Mouse (Mus musculus) megakaryocyte-erythroid progenitor cell, adult 5-6 weeks (primary cell): ENCODE measurements around the gene Il27. TPM values are rescaled to one million over a fixed set of nuclear protein-coding genes. Genes with fewer than 3 reads are reported as not detected.

Experiments used
- ATAC-seq: replicated peaks from 2 replicates; pipeline ENCODE4 v1.8.0; 2016; ENCODE audit warnings: mild to moderate bottlenecking, inconsistent platforms; ENCODE audit not compliant: severe bottlenecking, poor library complexity, low FRiP score, low TSS enrichment
- total RNA-seq, 2 experiments: library from RNA; stranded (forward) in 1 of 2; stranded (reverse) in 1 of 2; fragments of 200-1000, 215-1000 nt in 1 of 2; fragments of >200 nt in 1 of 2; fragmentation: Nextera tagmentation in 1 of 2; gene quantifications; 2 replicates each; pipeline ENCODE4 v1.2.3; 2014 to 2017

Gene Il27
- total RNA-seq, 2 experiments from 2014 or later: not detected

- no peak for ATAC-seq
Observed at GRCm38 (mm10) chr7:126612736-126613135, 18.0 kb upstream of the Il27 start.

GRCm38 (mm10) chr7:126607796-126608195, 13.1 kb upstream of the Il27 start:
- no peak for ATAC-seq

GRCm38 (mm10) chr7:126607064-126607463, 12.3 kb upstream of the Il27 start:
- ATAC-seq: no peak

- no peak for ATAC-seq
Observed at GRCm38 (mm10) chr7:126606611-126607010, 11.9 kb upstream of the Il27 start.

- ATAC-seq: no peak
Observed at GRCm38 (mm10) chr7:126602650-126603049, 7.9 kb upstream of the Il27 start.

GRCm38 (mm10) chr7:126601896-126602295, 7.2 kb upstream of the Il27 start:
- no peak for ATAC-seq

GRCm38 (mm10) chr7:126598919-126599318, 4.2 kb upstream of the Il27 start:
- peak; percentile 43 for ATAC-seq

GRCm38 (mm10) chr7:126596414-126596813, 1.7 kb upstream of the Il27 start:
- ATAC-seq: no peak

GRCm38 (mm10) chr7:126595890-126596289, 1.1 kb upstream of the Il27 start:
- no peak for ATAC-seq

GRCm38 (mm10) chr7:126587779-126588178, 7.0 kb downstream of the Il27 start:
- no peak for ATAC-seq

- ATAC-seq: no peak
Observed at GRCm38 (mm10) chr7:126586839-126587238, 7.9 kb downstream of the Il27 start.

GRCm38 (mm10) chr7:126585717-126586116, 9.0 kb downstream of the Il27 start, which contains the start of gene Cln3:
TSS of gene Cln3 (minus strand) at chr7:126585817.
- no peak for ATAC-seq

GRCm38 (mm10) chr7:126584506-126584977, 10.2 kb downstream of the Il27 start, which contains the start of gene Apobr:
TSS of gene Apobr (plus strand) at chr7:126584942.
- no peak for ATAC-seq

GRCm38 (mm10) chr7:126583761-126584160, 11.0 kb downstream of the Il27 start:
- ATAC-seq: no peak

GRCm38 (mm10) chr7:126583251-126583709, 11.5 kb downstream of the Il27 start:
- ATAC-seq: peak; percentile 64

- ATAC-seq: no peak
Observed at GRCm38 (mm10) chr7:126582759-126583158, 12.0 kb downstream of the Il27 start.

GRCm38 (mm10) chr7:126581661-126582060, 13.1 kb downstream of the Il27 start:
- no peak for ATAC-seq

- no peak for ATAC-seq
Observed at GRCm38 (mm10) chr7:126579172-126579571, 15.6 kb downstream of the Il27 start.

- 0 out of 2 replicates have a peak, but pooled peaks have one; percentile 36 for ATAC-seq
Observed at GRCm38 (mm10) chr7:126576946-126577345, 17.8 kb downstream of the Il27 start.

GRCm38 (mm10) chr7:126566094-126566765, 28.5 kb downstream of the Il27 start, which contains the start of gene Eif3c:
TSS of gene Eif3c (minus strand) at chr7:126566411.
- peak; percentile 95 for ATAC-seq

GRCm38 (mm10) chr7:126565693-126566092, 29.0 kb downstream of the Il27 start:
- peak; percentile 20; the same call in 1 of the 2 replicates for ATAC-seq
